Mouse (Mus musculus) stomach, postnatal 0 days (tissue): ENCODE data around the gene Itgae.

Experiments used
- CTCF ChIP-seq: IDR thresholded peaks from 2 replicates; pipeline ENCODE4 v1.5.1; 2016; ENCODE audit warnings: antibody characterized with exemption, low read depth, mild to moderate bottlenecking, moderate library complexity
- EP300 ChIP-seq: optimal IDR thresholded peaks from 2 replicates; pipeline ENCODE3; 2016; ENCODE audit warnings: antibody characterized with exemption

DNA sequence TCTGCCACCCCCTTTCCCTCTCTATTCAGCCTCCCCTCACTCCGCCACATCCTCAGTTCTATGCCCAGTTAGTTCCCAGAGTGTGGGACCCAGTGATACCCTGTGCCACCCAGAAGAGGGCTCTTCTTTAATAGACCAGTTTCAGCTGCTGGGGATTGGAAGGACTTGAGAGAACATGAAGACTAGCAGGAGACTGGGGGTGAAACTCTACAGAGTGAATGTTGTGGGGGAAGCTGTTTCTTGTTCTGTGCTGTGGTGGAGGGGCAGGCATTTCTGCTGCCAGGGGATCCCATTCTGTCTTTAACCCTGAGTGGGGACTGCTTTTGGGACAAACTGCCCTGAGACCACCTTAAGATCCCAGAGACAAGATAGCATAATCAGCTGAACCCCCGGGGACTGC lies 443 bp downstream of the Itgae start:
- TF ChIP-seq CTCF (no peak), EP300 (no peak)
